In genomic region chr5:147227354-147228112, GRCm38 (mm10) we compare ENCODE assay signal across 8 mouse cellular contexts. TPM values are rescaled to one million over a fixed set of nuclear protein-coding genes. Genes with fewer than 3 reads are reported as not detected.
DNase-seq lines count a peak whose midpoint lies in the region; ATAC-seq and TF ChIP-seq lines count a peak whose summit lies in the region.

No protein-coding gene starts in this region.

- WGBS in midbrain, embryonic 14.5 days: 16% methylated on average over 25 of the region's 25 CpGs
- WGBS in small intestine, adult 2 months: 18% methylated on average over 25 of the region's 25 CpGs

- H3K27ac ChIP-seq in midbrain, embryonic 14.5 days (replicated peaks; ENCODE audit: low read depth, low read length): no peak overlapping the region
- no peak overlapping the region for H3K27ac ChIP-seq in small intestine, adult 2 months (ENCODE audit: insufficient read depth, low read depth, low read length)

- H3K27me3 ChIP-seq in midbrain, embryonic 14.5 days (ENCODE audit: control insufficient read depth, insufficient read depth, low read length): peaks cover 43% of the 10 kb centered on the region
- peaks cover 7% of the 10 kb centered on the region for H3K27me3 ChIP-seq in small intestine, adult 2 months (ENCODE audit: control insufficient read depth, insufficient read depth, low read length)

- H3K4me1 ChIP-seq in midbrain, embryonic 14.5 days (ENCODE audit: control insufficient read depth, insufficient read depth, low read length): no peaks in the 10 kb centered on the region
- H3K4me1 ChIP-seq in small intestine, adult 2 months (ENCODE audit: control insufficient read depth, insufficient read depth, insufficient read length, low read length): no peaks in the 10 kb centered on the region

- H3K4me2 ChIP-seq in midbrain, embryonic 14.5 days (ENCODE audit: low read length): peak overlapping the region; percentile 7; the same call in 1 of the 2 replicates

- ATAC-seq in midbrain, embryonic 14.5 days (ENCODE audit: low FRiP score, low TSS enrichment): peak; percentile 43; the same call in 1 of the 2 replicates
- ATAC-seq in inflammation-experienced regulatory T-cells, adult 6 months: no peak

- no peak overlapping the region for H3K4me3 ChIP-seq in midbrain, embryonic 14.5 days (replicated peaks; ENCODE audit: low read depth, low read length)
- no peak overlapping the region for H3K4me3 ChIP-seq in small intestine, adult 2 months (ENCODE audit: low read depth, low read length)

- TF ChIP-seq POLR2A in small intestine, adult 2 months (IDR thresholded peaks at IDR 0.05; ENCODE audit: low read depth, low read length): no peak

- H3K9me3 ChIP-seq in midbrain, embryonic 14.5 days (ENCODE audit: control insufficient read depth, low read length): no peaks in the 10 kb centered on the region

- peak; percentile 86 for TF ChIP-seq CTCF in small intestine, adult 2 months (IDR thresholded peaks at IDR 0.05; ENCODE audit: extremely low read depth, insufficient read length, insufficient replicate concordance, low read depth, low read length)

- intact Hi-C loops in left cerebral cortex, postnatal 4 days (cut with DNase I): loop anchor here (10.0 kb wide), 2 partner anchors 283 to 313 kb away; partner anchors contain the start of gene Gtf3a

- no peaks in the 10 kb centered on the region for H3K36me3 ChIP-seq in midbrain, embryonic 14.5 days (ENCODE audit: control insufficient read depth, insufficient read depth, low read length)
- H3K36me3 ChIP-seq in small intestine, adult 2 months (ENCODE audit: control insufficient read depth, insufficient read depth, low read length): no peaks in the 10 kb centered on the region

- peak; percentile 87 for DNase-seq in adrenal gland, adult 2 months
- peak; percentile 89 for DNase-seq in embryo, embryonic 11 days
- peak; percentile 42 for DNase-seq in gastrocnemius, postnatal 25 days
- DNase-seq in kidney, adult 18-20 months: peak; percentile 84
- peak; percentile 94 for DNase-seq in left cerebral cortex, postnatal 4 days
- peak; percentile 92 for DNase-seq in midbrain, embryonic 14.5 days

- H3K9ac ChIP-seq in midbrain, embryonic 14.5 days (replicated peaks; ENCODE audit: low read length): no peak overlapping the region

RNA-seq across cellular contexts. Expression of gene Gsx1, which starts 39.0 kb away (rescaled TPM):
- total RNA-seq in adrenal gland, adult 2 months (2021): not detected
- not detected in 2 replicates for polyA plus RNA-seq in adrenal gland, adult 2 months (2012; rRNA removed)
- total RNA-seq in gastrocnemius, postnatal 25 days (2021): not detected
- total RNA-seq in left cerebral cortex, postnatal 4 days (2021): 1 to 10 TPM; 1.3 to 1.8 TPM
- polyA plus RNA-seq in midbrain, embryonic 14.5 days (2014; fragmentation: Nextera tagmentation; extraction: Ambion mirVana): 5.7 and 8.6 TPM in 2 replicates
- not detected in 2 replicates for polyA plus RNA-seq in small intestine, adult 2 months (2012; rRNA removed)
- polyA plus RNA-seq in inflammation-experienced regulatory T-cells, adult 6 months (2017; shearing (Covaris generic)): not detected

RNA-seq across cellular contexts. Expression of gene Pdx1, which starts 42.2 kb away (rescaled TPM):
- not detected for total RNA-seq in adrenal gland, adult 2 months (2021)
- not detected in 2 replicates for polyA plus RNA-seq in adrenal gland, adult 2 months (2012; rRNA removed)
- not detected for total RNA-seq in gastrocnemius, postnatal 25 days (2021)
- not detected for total RNA-seq in left cerebral cortex, postnatal 4 days (2021)
- polyA plus RNA-seq in midbrain, embryonic 14.5 days (2014; fragmentation: Nextera tagmentation; extraction: Ambion mirVana): not detected in 2 replicates
- polyA plus RNA-seq in small intestine, adult 2 months (2012; rRNA removed): 0.32 and 65.5 TPM in 2 replicates
- polyA plus RNA-seq in inflammation-experienced regulatory T-cells, adult 6 months (2017; shearing (Covaris generic)): not detected

Comparison
In these comparisons a context has a peak if more than half of its experiments do, and no peak if none do; other contexts are left out.
1. DNase-seq: peak in every context shown above with its lines; median percentile 94 in left cerebral cortex, postnatal 4 days; 92 in midbrain, embryonic 14.5 days; 89 in embryo, embryonic 11 days; 87 in adrenal gland, adult 2 months; 84 in kidney, adult 18-20 months; 42 in gastrocnemius, postnatal 25 days.